Mouse (Mus musculus) neutrophil, adult 5-6 weeks (primary cell): ENCODE measurements at regions not wholly inside any gene's neighbourhood (a gene's known extent, or its start where the extent isn't known, plus 50 kb on each side); places are given as distances from the start of the nearest gene placed in this dataset.

Experiments
- ATAC-seq: fragments of 151-379, 151-347 bp; 2 replicates; pipeline ENCODE4 v1.8.0; 2017; ENCODE audit warnings: mild to moderate bottlenecking, moderate TSS enrichment; ENCODE audit not compliant: insufficient number of reproducible peaks, poor library complexity, low FRiP score, severe bottlenecking; ENCODE audit errors: extremely low read depth

GRCm38 (mm10) chr16:24089840-24090762, 101.4 kb upstream of the Bcl6 start:
- ATAC-seq, result 0 out of 2 replicates have a peak, but pooled peaks have one; percentile 23

DNA sequence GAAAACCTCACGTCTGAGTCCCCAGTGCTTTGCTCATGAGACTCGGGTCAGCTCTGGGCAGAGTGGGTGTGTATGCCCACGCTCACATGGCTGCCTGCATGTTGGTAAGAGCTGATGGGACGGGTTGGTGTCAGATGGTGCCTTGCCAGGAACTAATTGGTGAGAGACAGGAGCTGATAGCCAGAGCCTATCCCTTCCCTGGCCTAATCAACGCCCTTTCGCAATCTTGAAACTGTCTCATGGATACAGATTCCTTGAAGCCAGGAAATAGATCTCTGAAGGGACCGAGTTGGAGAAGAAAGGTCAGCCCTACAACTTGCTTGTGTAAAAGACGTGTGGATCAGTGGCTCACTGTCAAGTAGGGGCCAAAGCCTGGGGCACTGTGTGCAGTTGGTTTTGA, 95.3 kb upstream of the Bcl6 start:
- no peak for ATAC-seq

DNA sequence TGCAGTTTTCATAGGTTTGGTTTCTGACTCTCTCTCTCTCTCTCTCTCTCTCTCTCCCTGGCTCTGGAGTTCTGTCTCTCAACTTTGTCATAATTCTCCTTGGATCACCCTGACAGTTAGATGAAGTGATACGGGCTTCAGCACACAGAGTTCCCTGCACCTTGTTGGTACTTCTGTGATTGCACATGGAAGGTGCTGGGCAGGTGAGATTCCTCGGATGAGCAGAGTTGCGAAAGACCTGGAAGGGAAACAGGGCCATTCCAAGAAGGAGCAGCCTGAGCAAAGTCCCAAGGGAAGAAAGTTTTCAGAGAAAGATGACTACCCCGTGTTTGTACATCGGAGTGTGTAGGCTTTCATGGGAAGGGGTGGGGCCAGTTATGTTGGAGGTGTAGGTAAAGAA, 91.8 kb upstream of the Bcl6 start:
- ATAC-seq, result no peak

GRCm38 (mm10) chr16:24078622-24079021, 90.0 kb upstream of the Bcl6 start:
- no peak for ATAC-seq

- no peak for ATAC-seq
These were observed 88.8 kb upstream of the Bcl6 start for GRCm38 (mm10) chr16:24077428-24077827.

- peak; percentile 34; the same call in 1 of the 2 replicates for ATAC-seq
These were observed 88.1 kb upstream of the Bcl6 start for GRCm38 (mm10) chr16:24076799-24077136.

- peak; percentile 92 for ATAC-seq
These were observed 87.6 kb upstream of the Bcl6 start for GRCm38 (mm10) chr16:24076109-24076798.

DNA sequence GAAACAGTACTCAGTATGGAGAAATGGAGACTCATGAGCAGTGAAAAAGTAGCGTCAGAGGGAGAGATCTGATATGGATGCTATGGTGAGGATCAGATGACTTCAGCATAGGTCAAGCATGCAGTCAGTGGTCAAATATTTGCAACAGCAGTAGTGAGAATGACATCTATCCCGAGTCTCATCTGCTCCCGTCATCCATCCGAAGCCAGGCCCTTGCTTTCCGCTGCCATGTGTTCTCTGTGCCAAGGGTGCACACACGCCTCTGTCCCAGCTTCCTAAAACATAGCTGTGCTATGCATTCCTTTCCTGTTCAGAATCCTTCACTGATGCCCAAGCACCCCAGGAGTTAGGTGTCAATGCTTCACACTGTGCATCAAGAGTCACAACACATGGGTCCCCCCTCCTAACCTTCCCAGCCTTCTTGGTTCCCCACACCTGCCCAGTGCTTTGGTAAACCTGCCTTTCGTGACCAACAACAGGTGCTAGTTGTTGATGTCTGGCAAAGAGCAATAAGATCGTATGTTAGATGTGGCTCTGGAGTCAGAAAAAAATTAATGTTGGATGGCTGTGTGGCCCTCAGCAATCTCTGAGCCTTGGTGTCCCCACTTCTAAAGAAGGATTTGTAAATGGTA, 85.1 kb upstream of the Bcl6 start:
- no peak for ATAC-seq

DNA sequence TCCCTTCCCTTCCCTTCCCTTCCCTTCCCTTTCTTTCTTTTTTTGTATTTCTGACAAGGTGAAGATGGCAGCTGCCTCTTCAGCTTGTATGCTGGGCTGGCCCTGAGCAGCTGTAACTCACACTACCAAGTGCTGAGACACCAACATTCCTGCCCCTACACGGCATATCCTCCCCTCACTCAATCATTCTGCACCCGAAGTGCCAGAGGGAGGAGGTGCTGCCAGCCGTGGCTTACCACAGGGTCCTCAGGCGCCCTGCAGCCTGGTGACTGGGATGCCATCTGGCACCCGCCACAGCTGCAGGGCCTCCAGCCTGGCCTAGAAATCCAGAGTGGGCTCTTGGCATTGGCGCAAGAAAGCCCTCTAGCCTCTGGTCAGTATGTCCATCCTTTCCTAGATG, 84.4 kb upstream of the Bcl6 start:
- ATAC-seq, result no peak

DNA sequence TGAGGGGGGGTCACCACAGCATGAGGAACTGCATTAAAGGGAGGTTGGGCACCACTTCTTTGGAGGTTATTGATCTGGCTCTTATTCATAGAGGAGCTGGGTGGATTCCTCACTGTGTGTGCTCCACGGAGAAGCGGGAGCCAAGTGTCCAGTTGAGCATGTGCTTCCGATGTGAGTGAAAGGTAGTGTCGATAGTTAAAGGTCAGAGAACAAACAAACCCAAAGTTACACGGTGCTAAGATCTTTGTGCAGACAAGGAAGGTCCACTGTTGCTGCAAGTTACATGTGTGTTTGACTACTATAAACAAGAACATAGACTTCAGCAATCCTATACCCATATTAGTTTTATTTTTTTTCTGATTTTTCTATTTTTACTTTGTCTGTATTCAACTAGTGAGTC, 80.8 kb upstream of the Bcl6 start:
- ATAC-seq, result no peak

DNA sequence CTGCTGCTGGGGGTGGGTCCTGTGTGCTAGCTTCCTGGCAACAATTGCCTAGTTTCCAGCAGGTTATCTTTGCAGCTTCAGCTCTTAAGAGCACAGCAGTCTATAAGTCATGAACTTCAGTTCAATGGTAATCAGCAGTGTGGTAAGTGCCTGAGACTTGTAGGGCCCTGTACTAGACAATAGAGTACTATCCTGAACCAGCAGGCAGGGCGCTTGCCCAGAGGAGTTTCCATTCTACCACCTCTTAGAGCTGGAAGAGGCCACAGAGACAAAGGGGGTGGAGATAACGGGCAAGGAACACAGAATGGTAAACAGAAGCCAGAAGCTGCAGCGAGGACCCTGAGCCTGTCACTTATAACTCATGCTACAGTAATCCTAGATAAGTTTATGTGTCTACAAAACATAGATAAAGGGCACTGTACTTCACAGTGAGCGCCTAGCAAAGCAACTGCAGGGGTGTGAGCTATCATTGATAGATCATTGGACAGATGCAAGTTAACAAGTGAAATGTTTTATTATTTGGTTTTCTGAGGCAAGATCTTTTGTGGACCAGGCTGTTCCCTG, 79.7 kb upstream of the Bcl6 start:
- ATAC-seq, result no peak

DNA sequence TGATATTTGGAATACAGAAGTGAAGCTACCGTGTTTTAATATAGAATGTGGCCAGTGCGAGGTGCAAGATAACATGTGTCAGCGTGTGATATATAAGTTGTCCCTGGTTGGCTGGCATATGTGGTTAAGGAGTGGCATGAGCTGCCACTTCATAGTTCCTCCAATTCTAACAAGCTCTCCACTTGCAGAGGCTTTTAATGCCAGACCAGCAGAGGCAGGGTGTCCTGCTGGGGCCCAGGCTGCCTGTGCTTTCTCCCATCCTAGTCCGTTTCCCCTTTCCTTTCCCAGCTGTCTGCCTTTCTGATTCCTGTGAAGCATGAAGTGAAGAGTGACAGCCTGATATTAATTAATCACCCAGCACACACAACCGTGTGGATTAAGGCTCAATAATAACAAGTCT, 73.7 kb upstream of the Bcl6 start:
- ATAC-seq, result no peak

DNA sequence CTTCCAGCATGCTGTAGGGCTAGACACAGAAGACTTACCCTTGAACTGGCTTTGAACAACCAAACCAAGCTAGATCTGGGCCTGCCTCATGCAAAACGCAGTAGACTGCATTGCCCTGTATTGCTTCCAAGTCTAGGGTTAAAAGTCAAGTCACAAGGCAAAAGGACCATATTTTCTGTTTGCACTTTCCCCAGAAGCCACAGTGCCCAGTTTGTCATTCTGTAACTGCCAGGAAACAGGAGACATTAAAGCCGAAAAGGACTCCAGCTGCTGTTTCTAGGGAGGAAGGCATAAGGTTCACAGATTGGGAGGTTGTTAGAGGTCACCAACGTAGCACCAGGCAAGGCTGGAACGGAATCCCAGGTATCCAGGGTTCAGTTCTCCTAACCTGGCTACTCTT, 72.8 kb upstream of the Bcl6 start:
- no peak for ATAC-seq

GRCm38 (mm10) chr16:24059090-24059600, 70.5 kb upstream of the Bcl6 start:
- ATAC-seq, result no peak

DNA sequence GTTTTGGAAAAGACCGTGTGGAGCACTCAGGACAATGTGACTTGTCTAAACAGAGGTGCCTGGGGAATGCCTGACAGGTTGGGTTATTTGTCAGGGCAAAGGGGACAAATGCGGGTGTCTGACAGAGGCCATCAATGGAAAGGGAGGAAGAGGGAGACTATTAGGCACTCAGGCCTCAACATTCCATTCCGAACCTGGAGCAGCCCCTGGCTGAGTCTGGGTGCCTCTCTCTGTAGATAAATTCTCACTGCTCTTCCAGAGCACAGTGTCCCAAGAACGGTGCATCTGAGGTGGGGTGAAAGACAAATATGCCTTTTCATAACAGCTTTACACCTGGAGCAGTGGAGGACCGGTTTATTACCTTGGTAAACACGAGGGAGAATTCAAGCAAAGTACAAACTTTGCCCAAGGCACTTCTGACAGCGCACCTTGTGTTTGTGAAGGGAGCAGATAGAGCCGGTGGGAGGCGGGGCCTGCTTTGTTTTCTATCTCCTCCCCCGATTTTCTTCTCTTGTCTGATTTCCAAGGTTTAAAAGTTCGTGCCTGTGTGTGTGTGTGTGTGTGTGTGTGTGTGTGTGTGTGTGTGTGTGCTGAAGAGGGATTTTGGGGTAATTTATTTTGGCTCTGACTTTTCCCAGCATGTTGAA, 68.4 kb upstream of the Bcl6 start:
- no peak for ATAC-seq

DNA sequence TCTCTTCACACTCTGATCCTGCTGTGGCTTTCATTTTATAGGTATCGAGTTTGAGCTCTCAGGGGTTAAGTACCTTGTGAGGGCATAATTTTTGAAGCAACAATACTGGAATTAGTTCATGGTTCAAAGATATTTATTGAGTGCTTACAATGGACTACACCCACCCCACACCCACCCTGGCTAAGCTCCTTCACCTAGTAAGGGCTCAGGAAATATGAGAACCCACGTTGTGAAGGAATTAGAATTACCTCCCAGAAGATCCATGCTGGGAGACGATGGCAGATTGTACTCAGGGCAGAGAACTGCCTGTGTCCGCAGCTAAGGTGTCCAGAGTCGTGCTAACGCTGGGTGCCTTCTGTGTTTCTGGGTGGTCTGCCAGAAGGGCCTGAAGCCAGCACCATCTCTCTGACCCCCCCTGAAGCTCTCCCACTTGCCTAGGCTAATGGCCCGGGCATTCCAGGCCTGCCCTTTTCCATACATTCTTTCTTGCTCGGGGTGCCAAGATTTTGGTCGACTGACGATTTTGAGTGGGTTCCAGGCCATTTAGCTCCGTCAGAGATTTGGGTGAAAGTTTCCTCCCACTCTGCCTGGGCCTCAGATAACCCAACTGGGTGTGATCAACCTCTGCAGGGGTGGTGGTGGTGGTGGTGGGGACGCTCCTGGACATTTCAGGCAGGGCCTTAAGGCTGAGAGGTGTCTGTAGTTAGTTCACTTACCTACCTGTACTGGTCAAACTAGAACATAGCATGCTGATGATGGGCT, 67.7 kb upstream of the Bcl6 start:
- no peak for ATAC-seq

DNA sequence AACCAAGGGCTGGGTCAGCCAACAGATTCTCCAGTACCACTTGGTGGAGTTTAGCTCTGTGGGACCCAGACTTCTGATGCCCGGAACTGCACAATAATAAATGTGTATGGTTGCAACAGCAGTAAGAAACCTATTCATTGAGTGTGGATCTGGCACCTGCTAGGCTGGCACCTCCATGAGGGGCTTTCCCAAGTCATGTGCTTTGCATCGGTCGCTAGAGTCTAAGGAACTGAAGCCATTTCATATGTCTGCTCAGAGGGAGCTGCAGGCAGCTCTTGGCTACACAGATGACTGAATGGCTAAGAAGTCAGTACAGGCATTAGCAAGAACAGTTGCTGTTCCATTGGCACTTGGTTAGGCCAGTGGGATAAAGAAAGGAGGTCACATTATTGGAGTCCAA, 65.6 kb upstream of the Bcl6 start:
- ATAC-seq, result no peak

- ATAC-seq, result no peak
These were observed 64.8 kb upstream of the Bcl6 start for GRCm38 (mm10) chr16:24053403-24053802.
